Mouse (Mus musculus) adrenal gland, postnatal 10 days (tissue): ENCODE measurements around the gene Rabgap1. TPM values are rescaled to one million over a fixed set of nuclear protein-coding genes. Genes with fewer than 3 reads are reported as not detected.

Source experiments
- DNase-seq: peaks from one replicate; pipeline ENCODE4 v3.0.0; 2021; ENCODE audit warnings: mixed read lengths
- total RNA-seq, 2 experiments: library from RNA; stranded (reverse); gene quantifications; 2 replicates each; pipeline ENCODE4 v1.2.3; 2021

The Rabgap1 gene
- total RNA-seq, 2 experiments from 2014 or later, result 49.5 to 61.9 TPM

- no peak for DNase-seq
Measured at GRCm38 (mm10) chr2:37511134-37511901, 68.2 kb downstream of the Rabgap1 start.

- DNase-seq, result no peak
Measured at GRCm38 (mm10) chr2:37516030-37516710, 73.1 kb downstream of the Rabgap1 start, which contains the start of gene Gpr21. Gene Gpr21, plus strand, starts transcription at chr2:37516332.

- peak; percentile 11 for DNase-seq
Measured at GRCm38 (mm10) chr2:37516922-37517462, 73.9 kb downstream of the Rabgap1 start.

- DNase-seq, result no peak
Measured at GRCm38 (mm10) chr2:37518561-37519285, 75.6 kb downstream of the Rabgap1 start.

- no peak for DNase-seq
Measured at GRCm38 (mm10) chr2:37519286-37519640, 76.2 kb downstream of the Rabgap1 start.

GRCm38 (mm10) chr2:37527587-37527986 lies 84.5 kb downstream of the Rabgap1 start:
- no peak for DNase-seq

- DNase-seq, result no peak
Measured at GRCm38 (mm10) chr2:37529397-37529796, 86.3 kb downstream of the Rabgap1 start.

GRCm38 (mm10) chr2:37530766-37531165 lies 87.7 kb downstream of the Rabgap1 start:
- DNase-seq, result no peak

- DNase-seq, result no peak
Measured at GRCm38 (mm10) chr2:37531639-37532038, 88.6 kb downstream of the Rabgap1 start.

GRCm38 (mm10) chr2:37549346-37550012 lies 106.4 kb downstream of the Rabgap1 start:
- peak; percentile 36 for DNase-seq

GRCm38 (mm10) chr2:37556366-37556765 lies 113.3 kb downstream of the Rabgap1 start:
- DNase-seq, result no peak

- DNase-seq, result peak; percentile 12
Measured at GRCm38 (mm10) chr2:37565579-37565978, 122.5 kb downstream of the Rabgap1 start.

GRCm38 (mm10) chr2:37566035-37566434 lies 123.0 kb downstream of the Rabgap1 start:
- no peak for DNase-seq

- DNase-seq, result no peak
Measured at GRCm38 (mm10) chr2:37569888-37570287, 126.8 kb downstream of the Rabgap1 start.

GRCm38 (mm10) chr2:37570703-37571102 lies 127.6 kb downstream of the Rabgap1 start:
- DNase-seq, result no peak

GRCm38 (mm10) chr2:37572141-37572540 lies 129.1 kb downstream of the Rabgap1 start:
- DNase-seq, result no peak

GRCm38 (mm10) chr2:37576661-37577060 lies 133.6 kb downstream of the Rabgap1 start:
- no peak for DNase-seq

GRCm38 (mm10) chr2:37578185-37578584 lies 135.1 kb downstream of the Rabgap1 start:
- no peak for DNase-seq

- DNase-seq, result no peak
Measured at GRCm38 (mm10) chr2:37587919-37588318, 144.8 kb downstream of the Rabgap1 start.
